Mouse (Mus musculus) heart, embryonic 16.5 days (tissue): ENCODE measurements around the gene Ldhb. TPM values are rescaled to one million over a fixed set of nuclear protein-coding genes. Genes with fewer than 3 reads are reported as not detected.

Source experiments
- ATAC-seq: fragments of 200-750 bp; cut with Nextera tagmentation; replicated peaks from 2 replicates; pipeline ENCODE4 v1.8.0; 2017; ENCODE audit warnings: moderate number of reproducible peaks; ENCODE audit not compliant: insufficient read depth, low FRiP score; ENCODE audit errors: extremely low read depth
- H3K27ac ChIP-seq: fragments of 300-500 bp; sonication (generic); 2 replicates; pipeline ENCODE4 v1.5.1; 2014; ENCODE audit warnings: mild to moderate bottlenecking, low read length, control low read depth, moderate library complexity
- H3K27me3 ChIP-seq: fragments of 300-500 bp; sonication (generic); 2 replicates; pipeline ENCODE4 v1.6.1; 2014; ENCODE audit warnings: low read length, mixed read lengths; ENCODE audit not compliant: control insufficient read depth, insufficient read depth
- H3K36me3 ChIP-seq: fragments of 300-500 bp; sonication (generic); 2 replicates; pipeline ENCODE4 v1.6.1; 2014; ENCODE audit not compliant: control insufficient read depth, insufficient read depth
- H3K4me1 ChIP-seq: fragments of 300-500 bp; sonication (generic); 2 replicates; pipeline ENCODE4 v1.6.1; 2014; ENCODE audit warnings: low read length, mixed read lengths; ENCODE audit not compliant: control insufficient read depth, insufficient read depth
- H3K4me2 ChIP-seq: fragments of 300-500 bp; sonication (generic); 2 replicates; pipeline ENCODE4 v1.6.1; 2014; ENCODE audit warnings: low read depth, mild to moderate bottlenecking, control low read depth, low read length
- H3K4me3 ChIP-seq: fragments of 300-500 bp; sonication (generic); 2 replicates; pipeline ENCODE4 v1.5.1; 2014; ENCODE audit warnings: mild to moderate bottlenecking, control low read depth, low read length
- H3K9ac ChIP-seq: fragments of 300-500 bp; sonication (generic); 2 replicates; pipeline ENCODE4 v1.6.1; 2014; ENCODE audit warnings: low read length, control low read depth
- H3K9me3 ChIP-seq: fragments of 300-500 bp; sonication (generic); replicated peaks from 2 replicates; pipeline ENCODE4 v1.6.1; 2016; ENCODE audit warnings: low read length; ENCODE audit not compliant: control insufficient read depth
- WGBS: fragments of 180-500 bp; shearing (Covaris S2); extraction: QIAGEN DNeasy Blood & Tissue Kit; methylation state at CpG from one replicate; pipeline ENCODE4 v1.1.7; 2014; 5-methylcytosine and 5-hydroxymethylcytosine counted together
- polyA plus RNA-seq: library from polyadenylated mRNA; unstranded; fragments of >200 nt; fragmentation: Nextera tagmentation; extraction: Ambion mirVana; gene quantifications from 2 replicates; pipeline ENCODE4 v1.2.1, GENCODE M21; 2015

Ldhb gene
- polyA plus RNA-seq, result 1,732 and 1,779 TPM in 2 replicates

GRCm38 (mm10) chr6:142507785-142508162, at the start of gene Ldhb:
Ldhb (minus strand) TSS chr6:142507957.
- Histone ChIP-seq H3K9me3 (no peaks in the 10 kb centered on the region), H3K9ac (peak within 1 kb of the TSS; percentile 92), H3K4me3 (peak within 1 kb of the TSS; percentile 86), H3K36me3 (peaks cover 11% of the 10 kb centered on the region; the same call in 1 of the 2 replicates), H3K27ac (peak within 1 kb of the TSS; percentile 97), H3K27me3 (no peaks in the 10 kb centered on the region), H3K4me2 (peak within 1 kb of the TSS; percentile 81), H3K4me1 (peaks cover 23% of the 10 kb centered on the region)
- WGBS, result 0% methylated on average over 19 of the region's 19 CpGs
- peak; percentile 98 for ATAC-seq

- WGBS, result 60% methylated on average over 1 of the region's 1 CpGs
- H3K9me3 ChIP-seq, result no peaks in the 10 kb centered on the region
- H3K27ac ChIP-seq, result no peak overlapping the region
- no peaks in the 10 kb centered on the region for H3K27me3 ChIP-seq
- peaks cover 5% of the 10 kb centered on the region for H3K4me1 ChIP-seq
- H3K9ac ChIP-seq, result no peak overlapping the region
- ATAC-seq, result no peak
- no peak overlapping the region for H3K4me3 ChIP-seq
- no peak overlapping the region for H3K4me2 ChIP-seq
- H3K36me3 ChIP-seq, result no peaks in the 10 kb centered on the region
Measured at GRCm38 (mm10) chr6:142555988-142556387, 48.2 kb upstream of the Ldhb start.

GRCm38 (mm10) chr6:142551482-142551881, 43.7 kb upstream of the Ldhb start:
- Histone ChIP-seq H3K4me3 (no peak overlapping the region), H3K9me3 (no peaks in the 10 kb centered on the region), H3K4me1 (peaks cover 5% of the 10 kb centered on the region; the same call in 1 of the 2 replicates), H3K4me2 (no peak overlapping the region), H3K27me3 (no peaks in the 10 kb centered on the region), H3K36me3 (no peaks in the 10 kb centered on the region), H3K9ac (no peak overlapping the region), H3K27ac (peak overlapping the region; percentile 2; the same call in 1 of the 2 replicates)
- no peak for ATAC-seq
- WGBS, result 41% methylated on average over 4 of the region's 4 CpGs

- Histone ChIP-seq H3K27ac (no peak overlapping the region), H3K4me1 (peaks cover 5% of the 10 kb centered on the region; the same call in 1 of the 2 replicates), H3K9ac (no peak overlapping the region), H3K27me3 (no peaks in the 10 kb centered on the region), H3K36me3 (no peaks in the 10 kb centered on the region), H3K9me3 (no peaks in the 10 kb centered on the region), H3K4me2 (no peak overlapping the region), H3K4me3 (no peak overlapping the region)
- ATAC-seq, result no peak
- WGBS, result 54% methylated on average over 4 of the region's 4 CpGs
Measured at GRCm38 (mm10) chr6:142550871-142551270, 43.1 kb upstream of the Ldhb start.

- H3K9me3 ChIP-seq, result no peaks in the 10 kb centered on the region
- WGBS, result 73% methylated on average over 2 of the region's 2 CpGs
- H3K36me3 ChIP-seq, result no peaks in the 10 kb centered on the region
- ATAC-seq, result no peak
- H3K27ac ChIP-seq, result no peak overlapping the region
- no peak overlapping the region for H3K4me2 ChIP-seq
- H3K27me3 ChIP-seq, result no peaks in the 10 kb centered on the region
- H3K4me3 ChIP-seq, result no peak overlapping the region
- peaks cover 5% of the 10 kb centered on the region; the same call in 1 of the 2 replicates for H3K4me1 ChIP-seq
- no peak overlapping the region for H3K9ac ChIP-seq
Measured at GRCm38 (mm10) chr6:142548377-142548776, 40.6 kb upstream of the Ldhb start.

- Histone ChIP-seq H3K36me3 (no peaks in the 10 kb centered on the region), H3K27ac (0 out of 2 replicates have a peak overlapping the region, but pooled peaks have one; percentile 2)
Measured at GRCm38 (mm10) chr6:142545132-142545531, 37.4 kb upstream of the Ldhb start.

GRCm38 (mm10) chr6:142543648-142544047, 35.9 kb upstream of the Ldhb start:
- no peak for ATAC-seq

More at GRCm38 (mm10) chr6:142545132-142545531, 37.4 kb upstream of the Ldhb start:
- H3K4me2 ChIP-seq, result peak overlapping the region; percentile 5
- H3K9me3 ChIP-seq, result no peaks in the 10 kb centered on the region
- ATAC-seq, result peak; percentile 80; the same call in 1 of the 2 replicates
- H3K27me3 ChIP-seq, result no peaks in the 10 kb centered on the region
- H3K9ac ChIP-seq, result no peak overlapping the region
- H3K4me3 ChIP-seq, result peak overlapping the region; percentile 0; the same call in 1 of the 2 replicates
- WGBS, result 47% methylated on average over 14 of the region's 14 CpGs
- H3K4me1 ChIP-seq, result no peaks in the 10 kb centered on the region

GRCm38 (mm10) chr6:142542800-142543175, 35.0 kb upstream of the Ldhb start:
- Histone ChIP-seq H3K4me1 (no peaks in the 10 kb centered on the region), H3K36me3 (no peaks in the 10 kb centered on the region), H3K9ac (no peak overlapping the region), H3K4me3 (no peak overlapping the region), H3K27me3 (no peaks in the 10 kb centered on the region), H3K27ac (no peak overlapping the region), H3K4me2 (no peak overlapping the region), H3K9me3 (no peaks in the 10 kb centered on the region)
- no peak for ATAC-seq
- 69% methylated on average over 6 of the region's 6 CpGs for WGBS

More at GRCm38 (mm10) chr6:142543648-142544047, 35.9 kb upstream of the Ldhb start:
- H3K9ac ChIP-seq, result no peak overlapping the region
- no peaks in the 10 kb centered on the region for H3K9me3 ChIP-seq
- no peaks in the 10 kb centered on the region for H3K27me3 ChIP-seq
- no peaks in the 10 kb centered on the region for H3K4me1 ChIP-seq
- H3K27ac ChIP-seq, result no peak overlapping the region
- H3K36me3 ChIP-seq, result no peaks in the 10 kb centered on the region
- H3K4me3 ChIP-seq, result no peak overlapping the region
- WGBS, result 57% methylated on average over 4 of the region's 4 CpGs
- no peak overlapping the region for H3K4me2 ChIP-seq

GRCm38 (mm10) chr6:142542082-142542799, 34.5 kb upstream of the Ldhb start:
- Histone ChIP-seq H3K9me3 (no peaks in the 10 kb centered on the region), H3K27me3 (no peaks in the 10 kb centered on the region), H3K4me1 (no peaks in the 10 kb centered on the region), H3K36me3 (no peaks in the 10 kb centered on the region), H3K4me2 (no peak overlapping the region), H3K4me3 (no peak overlapping the region), H3K27ac (no peak overlapping the region), H3K9ac (no peak overlapping the region)
- no peak for ATAC-seq
- 77% methylated on average over 8 of the region's 8 CpGs for WGBS
